Mouse (Mus musculus) left cerebral cortex, adult 18-20 months (tissue): Measurements from ENCODE around the gene Spns2. TPM values are rescaled to one million over a fixed set of nuclear protein-coding genes. Genes with fewer than 3 reads are reported as not detected.

Experiments
- DNase-seq, 2 experiments: peaks; one replicate each; pipeline ENCODE4 v3.0.0; 2021 to 2022; ENCODE audit warnings: low spot score in 2 of 2, mixed read lengths in 1 of 2
- total RNA-seq, 2 experiments: library from RNA; stranded (reverse); gene quantifications; 2 replicates each; pipeline ENCODE4 v1.2.3; 2021

Spns2 gene
- total RNA-seq, 2 experiments from 2014 or later: 53.7 to 55.4 TPM

DNA sequence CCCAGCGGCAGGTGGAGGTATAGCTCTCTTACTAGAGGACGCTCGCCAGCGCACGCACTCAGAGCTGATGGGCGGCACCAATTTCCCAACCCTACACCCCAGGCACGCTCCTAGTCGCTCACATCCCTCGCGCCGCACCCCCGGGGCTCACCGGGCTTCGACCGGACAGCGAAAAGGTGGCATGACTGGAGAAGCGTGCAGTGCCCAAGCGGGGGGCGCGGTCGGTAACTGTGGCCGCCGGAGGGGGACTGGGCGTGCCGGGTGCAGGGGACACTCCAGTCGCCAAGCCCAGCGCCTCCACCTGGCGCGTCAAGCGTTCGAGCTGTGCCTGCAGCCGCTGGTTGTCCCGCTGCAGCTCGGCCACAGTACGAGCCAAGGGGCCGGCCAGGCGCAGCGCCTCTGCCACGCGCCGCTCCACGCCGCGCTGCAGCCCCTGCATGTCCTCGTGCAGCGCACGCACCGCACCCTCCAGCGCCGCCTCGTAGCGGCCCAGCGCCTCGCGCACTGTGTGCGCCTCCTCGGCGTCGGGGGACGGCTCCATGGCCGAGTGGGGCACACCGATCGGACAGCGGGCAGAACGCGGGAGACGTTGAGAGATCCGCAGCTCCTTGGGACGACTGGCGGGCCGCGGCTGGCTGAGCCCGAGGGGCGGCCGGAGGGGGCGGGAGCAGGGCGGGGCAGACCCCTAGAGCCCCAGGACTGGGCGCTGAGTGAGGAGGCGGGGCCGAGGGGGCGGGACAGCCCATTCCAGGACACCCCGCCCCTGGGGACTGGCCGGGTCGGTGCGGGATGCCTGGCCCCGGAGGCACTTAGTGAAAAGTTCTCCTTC lies 78.4 kb downstream of the Spns2 start, which contains the start of gene Smtnl2:
Smtnl2 (minus strand) TSS at position 621 of the 829 bp plus-strand sequence.
- peak; percentile 30 to 37 for DNase-seq

DNA sequence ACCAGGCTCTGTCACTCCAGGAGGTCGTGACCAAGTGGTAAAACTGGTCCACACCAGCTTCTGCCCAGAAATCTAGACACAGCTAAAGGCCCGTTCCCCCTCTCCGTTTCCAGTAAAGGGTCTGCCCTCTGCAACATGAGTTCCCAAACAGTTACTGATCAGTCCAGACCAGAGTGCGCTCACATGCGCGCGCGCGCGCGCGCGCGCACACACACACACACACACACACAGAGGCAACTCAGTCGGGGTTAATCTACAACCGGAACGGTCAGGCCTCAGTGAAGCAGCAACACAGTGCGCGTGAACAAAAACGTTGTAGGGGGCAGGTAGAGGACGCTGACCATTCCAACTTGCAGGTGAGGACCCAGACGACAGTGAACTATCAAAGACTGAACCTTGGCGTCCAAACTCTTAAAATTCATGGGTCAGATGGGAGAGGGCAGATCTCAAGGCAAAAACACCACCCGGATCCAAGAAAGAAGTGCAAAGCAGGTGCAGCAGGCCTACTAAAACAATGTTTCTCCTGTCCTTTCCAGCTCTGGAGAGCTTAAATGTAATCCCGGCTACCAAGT lies 79.1 kb downstream of the Spns2 start:
- DNase-seq: no peak

DNA sequence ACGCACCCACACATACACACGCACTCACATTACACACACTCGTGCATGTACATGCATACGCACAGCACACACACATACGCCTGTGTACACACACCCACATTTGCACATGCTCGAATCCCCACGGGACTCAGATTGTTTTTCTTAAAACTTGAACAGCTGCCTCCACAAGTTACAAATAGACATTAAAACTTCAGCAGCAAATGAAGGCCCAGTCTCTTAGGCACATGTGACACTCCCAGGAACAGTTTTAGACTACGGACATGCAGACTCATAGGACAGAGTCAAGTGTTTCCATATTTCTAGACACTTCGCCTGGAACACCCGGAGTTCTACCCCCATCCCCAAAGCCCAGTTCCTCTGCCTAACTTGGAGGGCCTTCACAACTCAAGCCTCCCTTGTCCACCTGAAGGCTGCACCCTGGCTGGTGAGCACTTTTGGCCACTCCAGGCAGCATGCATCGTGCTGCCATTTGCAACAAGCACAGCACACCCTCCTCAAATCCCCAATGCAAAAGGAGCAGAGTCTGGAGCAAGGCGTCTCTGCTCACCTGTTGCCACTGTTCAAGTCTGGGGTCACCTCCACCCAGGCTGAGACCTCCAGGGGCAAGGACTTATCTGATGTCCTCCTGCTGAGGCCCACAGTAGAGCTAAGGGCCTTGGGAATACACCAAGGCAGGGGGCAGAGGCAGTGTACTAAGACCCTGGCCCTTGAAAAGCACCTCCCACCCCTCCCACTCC lies 79.9 kb downstream of the Spns2 start:
- DNase-seq: no peak

GRCm38 (mm10) chr11:72408451-72409170 lies 81.1 kb downstream of the Spns2 start:
- no peak for DNase-seq

DNA sequence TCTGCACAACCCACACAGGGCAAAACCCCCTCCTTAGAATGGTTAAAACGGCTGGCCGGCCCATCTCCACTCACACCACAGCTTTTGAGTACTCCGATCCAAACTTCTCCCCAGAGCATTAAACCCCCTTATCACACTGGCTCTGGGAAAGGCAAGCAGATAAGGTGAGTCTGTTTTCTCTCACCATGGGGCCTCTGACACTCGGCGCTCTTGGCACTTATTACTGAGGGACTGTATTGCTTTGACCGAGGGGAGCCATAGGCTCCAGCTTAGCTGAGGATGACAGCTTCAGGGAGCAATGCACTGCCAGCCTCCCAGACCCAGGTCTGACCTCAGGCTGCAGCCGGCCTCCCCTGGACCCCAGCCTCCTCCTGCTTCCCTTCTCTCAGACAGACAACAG lies 82.1 kb downstream of the Spns2 start:
- no peak for DNase-seq

- no peak for DNase-seq
These were observed 82.6 kb downstream of the Spns2 start for GRCm38 (mm10) chr11:72407081-72407480.

DNA sequence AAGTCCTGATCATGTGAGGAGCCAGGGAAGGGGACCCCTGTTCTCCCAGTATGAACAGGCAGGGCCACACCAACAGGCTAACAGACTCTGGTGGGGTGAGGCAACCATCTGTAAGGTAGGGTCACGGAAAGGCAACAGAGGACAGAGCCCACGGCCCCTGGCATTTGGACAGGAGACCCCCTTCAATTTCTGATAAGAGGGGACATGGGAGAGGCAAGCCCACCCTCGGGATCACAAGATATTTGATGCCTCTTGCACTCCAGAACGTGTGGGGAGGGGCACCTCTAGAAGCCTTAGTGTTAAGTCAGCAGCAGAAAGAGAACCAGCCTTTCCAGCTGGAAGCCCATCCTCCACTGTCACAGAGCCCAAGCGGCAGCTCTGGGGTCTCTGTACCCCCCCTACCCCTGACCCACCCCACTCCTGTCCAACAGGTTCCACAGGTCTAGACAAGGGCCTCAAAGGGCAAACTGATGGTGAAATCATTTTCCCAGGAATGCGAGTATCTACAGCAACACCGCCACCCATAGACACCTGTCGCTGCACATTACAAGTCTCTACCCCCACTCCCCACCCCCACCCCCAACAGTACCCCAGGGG lies 83.5 kb downstream of the Spns2 start:
- no peak for DNase-seq

- no peak for DNase-seq
These were observed 84.2 kb downstream of the Spns2 start for GRCm38 (mm10) chr11:72405532-72405931.

GRCm38 (mm10) chr11:72402969-72403368 lies 86.7 kb downstream of the Spns2 start:
- no peak for DNase-seq

GRCm38 (mm10) chr11:72402017-72402416 lies 87.7 kb downstream of the Spns2 start:
- DNase-seq: no peak

Other genes starting within 250 kb of the Spns2 start
- 10 to 100 TPM; 13.0 to 17.9 TPM for gene Slc13a5, start 222.7 kb downstream of the Spns2 start, total RNA-seq
- 1 to 10 TPM; 7.5 to 7.6 TPM for gene Xaf1, start 188.3 kb downstream of the Spns2 start, total RNA-seq
- not detected for gene Fbxo39, start 175.5 kb downstream of the Spns2 start, total RNA-seq
- gene Tekt1, start 127.5 kb downstream of the Spns2 start, total RNA-seq: 1 to 10 TPM; 2.4 to 3.1 TPM
- gene Smtnl2, start 78.2 kb downstream of the Spns2 start, total RNA-seq: 1 to 10 TPM in 1 of 2 experiments, under 1 TPM in 1; 0.61 to 1.3 TPM
- under 1 TPM in 1 of 2 experiments, not detected in 1; 0.23 TPM for gene Ggt6, start 54.4 kb downstream of the Spns2 start, total RNA-seq
- gene Mybbp1a, start 48.5 kb downstream of the Spns2 start, total RNA-seq: 10 to 100 TPM; 53.3 to 53.6 TPM
- gene Spns3, start 60.6 kb upstream of the Spns2 start, total RNA-seq: under 1 TPM; 0.21 to 0.28 TPM
- 10 to 100 TPM; 45.8 to 47.2 TPM for gene Ube2g1, start 117.4 kb upstream of the Spns2 start, total RNA-seq
- gene Ankfy1, start 200.1 kb upstream of the Spns2 start, total RNA-seq: 10 to 100 TPM; 32.4 to 36.0 TPM